Mouse (Mus musculus) heart, embryonic 15.5 days (tissue): ENCODE data around the gene Gm47985. TPM values are rescaled to one million over a fixed set of nuclear protein-coding genes. Genes with fewer than 3 reads are reported as not detected.

ENCODE experiments used
- ATAC-seq: fragments of 200-750 bp; cut with Nextera tagmentation; replicated peaks from 2 replicates; pipeline ENCODE4 v1.8.0; 2017; ENCODE audit warnings: low read depth, moderate TSS enrichment; ENCODE audit not compliant: insufficient number of reproducible peaks, insufficient read depth, low FRiP score
- H3K27ac ChIP-seq: fragments of 300-500 bp; sonication (generic); 2 replicates; pipeline ENCODE4 v1.5.1; 2015; ENCODE audit warnings: mild to moderate bottlenecking, inconsistent platforms
- H3K27me3 ChIP-seq: fragments of 300-500 bp; sonication (generic); 2 replicates; pipeline ENCODE4 v1.6.1; 2015; ENCODE audit warnings: inconsistent platforms
- H3K36me3 ChIP-seq: fragments of 300-500 bp; sonication (generic); 2 replicates; pipeline ENCODE4 v1.6.1; 2015; ENCODE audit warnings: mild to moderate bottlenecking, inconsistent platforms
- H3K4me1 ChIP-seq: fragments of 300-500 bp; sonication (generic); replicated peaks from 2 replicates; pipeline ENCODE4 v1.6.1; 2015; ENCODE audit warnings: inconsistent platforms
- H3K4me2 ChIP-seq: fragments of 300-500 bp; sonication (generic); 2 replicates; pipeline ENCODE4 v1.6.1; 2015; ENCODE audit warnings: inconsistent platforms, mild to moderate bottlenecking, moderate library complexity
- H3K4me3 ChIP-seq: fragments of 300-500 bp; sonication (generic); 2 replicates; pipeline ENCODE4 v1.5.1; 2015; ENCODE audit warnings: mild to moderate bottlenecking, inconsistent platforms
- H3K9ac ChIP-seq: fragments of 300-500 bp; sonication (generic); 2 replicates; pipeline ENCODE4 v1.6.1; 2015; ENCODE audit warnings: mild to moderate bottlenecking, inconsistent platforms
- H3K9me3 ChIP-seq: fragments of 300-500 bp; sonication (generic); replicated peaks from 2 replicates; pipeline ENCODE4 v1.6.1; 2016; ENCODE audit warnings: inconsistent platforms
- WGBS: fragments of 180-500 bp; shearing (Covaris S2); methylation state at CpG from one replicate; pipeline ENCODE4 v1.1.7; 2015; ENCODE audit warnings: mixed read lengths; 5-methylcytosine and 5-hydroxymethylcytosine counted together
- polyA plus RNA-seq: library from polyadenylated mRNA; unstranded; fragments of >200 nt; fragmentation: Nextera tagmentation; extraction: Ambion mirVana; gene quantifications from 2 replicates; pipeline ENCODE4 v1.2.1, GENCODE M21; 2015

Gm47985 gene
- polyA plus RNA-seq, 1 experiment from 2014 or later: 0.09 TPM

DNA sequence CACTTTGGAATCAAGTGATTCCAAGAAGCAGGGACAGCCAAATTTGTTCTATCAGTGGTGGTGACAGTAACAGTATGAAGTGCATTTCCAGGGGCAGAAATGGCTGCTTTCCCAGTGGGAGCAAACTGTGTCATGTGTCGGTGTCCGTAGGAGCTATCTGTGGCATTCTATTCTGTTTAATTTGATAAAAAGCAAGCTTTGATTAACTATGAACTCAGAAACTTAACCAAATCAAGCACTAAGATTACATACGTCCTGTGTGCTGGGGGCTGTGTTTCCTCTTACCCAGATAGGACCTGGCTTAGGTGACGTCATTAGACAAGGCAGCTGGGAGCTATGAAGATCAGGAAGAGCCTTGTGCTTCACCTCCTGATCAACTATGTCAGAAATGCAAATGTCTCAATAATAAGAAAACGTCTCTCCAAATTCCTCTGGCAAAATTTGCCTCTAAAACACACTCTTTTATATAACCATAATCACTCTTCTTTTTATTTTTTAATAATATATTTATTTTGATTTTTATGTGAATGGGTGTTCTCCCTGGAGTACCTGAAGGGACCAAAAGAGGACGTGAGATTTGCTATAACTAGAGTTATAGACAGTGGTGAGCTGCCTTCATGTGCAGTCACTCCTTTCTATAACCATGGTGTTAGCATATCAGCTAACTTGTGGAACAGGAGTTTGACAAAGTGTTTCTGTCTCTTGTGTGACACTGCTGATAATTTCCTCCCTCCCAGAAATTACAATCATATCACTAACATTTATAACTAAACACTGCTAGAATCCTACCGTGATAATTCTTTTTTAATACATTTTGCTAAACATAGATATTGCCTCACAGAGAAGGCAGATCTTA is 25.3 kb upstream of the Gm47985 start:
- Histone ChIP-seq H3K4me3 (no peak overlapping the region), H3K4me1 (peaks cover 16% of the 10 kb centered on the region), H3K27me3 (no peaks in the 10 kb centered on the region), H3K27ac (peak overlapping the region; percentile 48; the same call in 1 of the 2 replicates), H3K9ac (no peak overlapping the region), H3K9me3 (no peaks in the 10 kb centered on the region), H3K36me3 (no peaks in the 10 kb centered on the region), H3K4me2 (no peak overlapping the region)
- 30% methylated on average over 7 of the region's 7 CpGs for WGBS
- ATAC-seq: 0 out of 2 replicates have a peak, but pooled peaks have one; percentile 39

DNA sequence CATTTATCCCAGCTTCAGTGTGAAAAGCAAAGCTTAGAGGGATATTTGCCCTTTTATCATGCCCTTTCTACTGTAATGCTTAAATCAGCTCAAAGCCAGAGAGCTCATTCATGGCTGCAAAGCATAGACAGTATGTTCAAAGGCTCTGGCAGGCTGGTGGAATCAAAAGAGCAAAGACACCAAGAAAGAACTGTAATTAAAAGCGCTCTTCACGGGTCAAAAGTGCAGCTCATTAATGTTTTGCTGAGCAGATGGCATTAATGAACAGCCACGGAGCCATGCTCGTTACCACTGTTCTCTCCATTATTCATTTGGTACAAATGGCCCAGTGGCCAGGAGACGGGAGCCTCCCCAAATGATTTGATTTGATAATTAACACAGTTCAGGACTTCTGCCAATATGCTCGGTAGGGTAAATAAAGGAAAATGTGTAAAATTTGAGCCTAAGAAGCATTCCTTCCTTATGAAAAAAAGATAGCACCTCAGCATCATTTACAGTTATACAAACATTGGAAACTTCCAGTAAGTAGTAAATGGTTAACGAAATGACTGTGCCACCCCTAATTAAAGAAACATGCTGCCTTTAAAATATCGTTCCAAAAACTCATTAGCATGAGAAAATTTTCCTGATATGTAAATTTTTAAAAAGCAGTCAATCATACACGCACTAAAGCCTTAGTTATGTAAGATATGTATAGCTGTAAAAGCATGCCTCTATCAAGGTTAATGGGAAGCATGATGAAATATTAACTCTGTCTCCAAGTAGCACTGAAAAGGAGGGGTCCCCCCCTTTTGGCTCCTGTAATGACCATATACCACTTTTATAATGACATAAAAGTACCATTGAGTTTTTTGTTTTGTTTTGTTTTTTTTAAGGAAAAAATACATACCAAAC is 24.1 kb upstream of the Gm47985 start:
- WGBS: 85% methylated on average over 9 of the region's 9 CpGs

DNA sequence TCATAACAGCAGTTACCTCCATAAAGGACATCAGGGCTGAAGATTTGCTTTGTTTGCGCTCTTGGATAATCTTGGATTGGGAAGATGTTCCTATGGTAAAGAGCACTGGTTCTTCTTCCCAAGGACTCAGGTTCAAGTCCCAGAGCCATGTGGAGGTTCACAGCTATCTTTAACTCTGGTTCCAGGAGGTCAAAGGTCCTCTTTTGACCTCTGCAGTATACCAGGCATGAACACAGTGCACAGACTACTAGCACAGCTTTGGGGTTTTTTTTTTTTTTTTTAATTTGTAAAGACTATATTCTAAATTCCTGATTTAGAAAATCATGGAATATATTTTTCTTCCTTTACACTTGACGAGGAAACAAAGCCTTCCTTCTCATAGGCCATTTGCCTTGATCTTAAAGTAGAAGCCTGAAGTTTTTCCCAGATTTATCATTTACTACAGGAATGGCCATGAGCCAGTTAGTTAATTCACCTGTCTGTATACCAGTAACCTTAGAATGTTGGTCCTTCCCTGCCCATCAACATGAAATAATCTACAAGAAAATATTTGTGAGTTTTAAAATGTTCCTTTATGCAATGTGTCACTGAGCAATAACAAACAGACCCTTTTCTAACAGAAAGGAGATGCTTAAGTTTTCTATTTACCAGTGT is 23.4 kb upstream of the Gm47985 start:
- H3K27ac ChIP-seq: no peak overlapping the region
- no peaks in the 10 kb centered on the region for H3K36me3 ChIP-seq
- H3K9ac ChIP-seq: no peak overlapping the region
- no peak overlapping the region for H3K4me3 ChIP-seq
- ATAC-seq: no peak
- H3K4me1 ChIP-seq: peaks cover 11% of the 10 kb centered on the region
- WGBS: 89% methylated on average over 2 of the region's 2 CpGs
- H3K27me3 ChIP-seq: no peaks in the 10 kb centered on the region
- H3K4me2 ChIP-seq: no peak overlapping the region
- H3K9me3 ChIP-seq: no peaks in the 10 kb centered on the region

More for the DNA sequence above, 24.1 kb upstream of the Gm47985 start:
- Histone ChIP-seq H3K9ac (no peak overlapping the region), H3K27me3 (no peaks in the 10 kb centered on the region), H3K9me3 (no peaks in the 10 kb centered on the region), H3K4me1 (peaks cover 11% of the 10 kb centered on the region), H3K36me3 (no peaks in the 10 kb centered on the region), H3K4me2 (no peak overlapping the region), H3K27ac (no peak overlapping the region), H3K4me3 (no peak overlapping the region)
- no peak for ATAC-seq

DNA sequence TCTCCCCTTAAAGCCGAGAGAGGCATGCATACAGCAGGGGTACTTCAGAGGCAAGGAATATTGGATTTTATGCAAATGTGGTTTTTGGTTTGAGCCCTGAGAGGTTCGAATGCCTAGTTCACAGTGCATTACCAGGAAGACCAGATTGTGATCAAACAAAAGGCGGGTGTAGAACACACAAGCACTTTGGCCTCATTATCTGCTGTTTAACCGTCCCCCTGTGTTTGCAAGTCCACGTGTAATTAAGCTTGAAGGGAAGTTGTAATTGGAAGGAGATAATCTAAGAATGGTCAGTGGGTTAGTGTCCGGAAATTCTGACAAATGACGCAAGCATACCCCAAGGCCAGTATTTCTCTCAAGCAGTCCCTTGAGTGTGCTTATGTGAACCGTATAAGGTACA is 16.3 kb upstream of the Gm47985 start:
- ATAC-seq: no peak
- 46% methylated on average over 8 of the region's 8 CpGs for WGBS
- Histone ChIP-seq H3K9ac (no peak overlapping the region), H3K9me3 (no peaks in the 10 kb centered on the region), H3K27ac (no peak overlapping the region), H3K36me3 (no peaks in the 10 kb centered on the region), H3K4me2 (no peak overlapping the region), H3K27me3 (no peaks in the 10 kb centered on the region), H3K4me3 (no peak overlapping the region), H3K4me1 (peaks cover 3% of the 10 kb centered on the region; the same call in 1 of the 2 replicates)

DNA sequence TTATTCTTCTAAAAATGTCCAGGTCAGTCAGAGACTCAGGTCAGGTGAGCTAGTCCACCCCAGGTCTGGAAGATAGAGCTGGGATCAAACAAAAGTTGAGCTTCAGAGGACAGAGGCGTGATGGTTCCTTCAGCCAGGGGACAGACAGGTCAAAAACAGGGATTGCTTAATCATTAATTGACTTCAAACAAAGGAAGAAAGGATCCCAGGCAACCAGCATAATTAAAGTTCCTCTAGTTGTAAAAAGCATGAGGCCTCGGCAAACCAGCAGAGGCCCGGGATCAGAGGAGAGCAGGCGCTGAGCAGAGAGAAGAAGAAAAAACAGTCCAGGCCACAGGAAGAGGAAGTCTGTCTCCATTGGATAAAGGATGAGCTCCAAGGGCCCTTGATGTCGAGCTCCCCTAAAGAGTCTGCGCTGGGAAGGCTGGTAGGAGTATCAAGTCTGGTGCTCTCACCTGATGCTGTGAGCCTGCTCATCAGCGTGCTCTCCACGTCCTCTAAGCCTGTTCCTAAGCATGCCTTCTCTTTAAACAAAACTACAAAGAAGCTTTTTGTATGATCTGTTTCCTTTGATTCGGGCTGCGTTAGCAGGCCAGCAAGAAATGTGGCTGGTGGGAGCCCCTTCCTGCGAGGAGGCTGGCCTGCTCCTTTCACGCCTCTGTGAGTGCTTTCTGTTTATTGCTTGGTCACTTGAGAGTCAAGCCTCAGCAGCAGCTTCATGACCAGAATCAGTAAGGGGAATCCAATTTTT is 14.9 kb upstream of the Gm47985 start:
- H3K9ac ChIP-seq: no peak overlapping the region
- 58% methylated on average over 12 of the region's 12 CpGs for WGBS
- H3K9me3 ChIP-seq: no peaks in the 10 kb centered on the region
- H3K4me3 ChIP-seq: no peak overlapping the region
- no peaks in the 10 kb centered on the region for H3K27me3 ChIP-seq
- ATAC-seq: no peak
- H3K27ac ChIP-seq: no peak overlapping the region
- H3K4me2 ChIP-seq: no peak overlapping the region
- no peaks in the 10 kb centered on the region for H3K36me3 ChIP-seq
- H3K4me1 ChIP-seq: peaks cover 3% of the 10 kb centered on the region; the same call in 1 of the 2 replicates

DNA sequence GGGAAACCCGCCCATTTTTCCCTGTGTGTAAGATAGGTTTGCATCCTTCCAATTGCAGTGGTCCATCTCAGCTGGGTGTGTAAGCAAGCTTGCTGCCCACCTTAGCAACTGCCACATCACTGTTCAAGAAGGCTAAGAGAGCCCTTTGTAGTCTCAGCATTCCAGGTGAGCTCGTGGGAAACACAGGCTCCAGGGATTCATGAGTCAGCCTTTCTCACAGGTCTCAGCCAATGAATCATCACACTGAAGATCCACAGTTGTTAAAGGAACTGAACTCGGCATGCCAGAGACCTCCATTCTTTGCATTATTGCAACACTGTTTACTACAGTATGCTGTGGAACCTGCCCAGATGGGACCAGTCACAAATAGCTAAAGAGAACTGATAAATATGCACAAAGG is 13.7 kb upstream of the Gm47985 start:
- Histone ChIP-seq H3K9ac (no peak overlapping the region), H3K4me2 (no peak overlapping the region), H3K9me3 (no peaks in the 10 kb centered on the region), H3K27ac (no peak overlapping the region), H3K36me3 (no peaks in the 10 kb centered on the region), H3K4me1 (peaks cover 3% of the 10 kb centered on the region; the same call in 1 of the 2 replicates), H3K4me3 (no peak overlapping the region), H3K27me3 (no peaks in the 10 kb centered on the region)
- 67% methylated on average over 3 of the region's 3 CpGs for WGBS
- ATAC-seq: no peak

DNA sequence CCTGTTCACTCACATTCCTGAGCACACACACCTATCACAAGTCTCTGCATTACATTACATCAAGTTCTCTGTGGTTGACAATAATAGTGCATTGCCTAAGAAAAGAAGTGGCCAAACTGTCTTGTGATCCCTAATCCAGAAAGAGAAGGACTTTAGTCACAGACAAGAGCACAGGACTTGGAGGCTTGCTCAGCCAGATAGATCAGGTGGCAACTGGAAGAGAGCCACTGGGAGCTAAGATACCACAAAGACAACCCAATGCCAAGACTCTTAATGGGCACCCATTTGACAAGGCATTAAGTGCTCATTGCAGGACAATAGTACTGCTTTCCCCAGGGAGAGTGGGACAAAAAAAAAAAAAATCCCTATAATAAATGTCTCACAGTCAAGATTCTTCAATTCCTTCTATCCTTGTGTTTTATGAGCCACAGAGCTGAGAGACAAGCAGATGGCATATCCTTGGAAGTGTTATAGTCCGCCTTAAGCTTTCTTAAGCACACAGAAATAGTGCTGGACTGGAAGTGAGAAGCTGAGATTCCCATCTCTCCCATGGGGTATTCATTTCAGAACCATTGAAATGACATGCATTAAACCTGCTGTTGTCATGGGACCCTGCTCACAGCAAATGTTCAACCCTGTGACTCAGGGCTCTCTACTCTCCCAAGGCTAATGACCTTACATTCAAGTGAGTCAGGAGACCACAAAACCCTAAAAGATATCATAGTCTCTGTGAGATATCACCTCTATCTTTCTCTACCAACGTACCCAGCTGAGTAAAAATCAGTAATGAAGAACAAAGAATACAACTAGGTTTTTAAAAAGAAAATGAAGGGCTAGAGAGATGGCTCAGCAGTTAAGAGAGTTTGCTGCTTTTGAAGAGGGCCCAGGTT is 10.5 kb upstream of the Gm47985 start:
- Histone ChIP-seq H3K4me3 (no peak overlapping the region), H3K9me3 (no peaks in the 10 kb centered on the region), H3K4me2 (no peak overlapping the region), H3K4me1 (no peaks in the 10 kb centered on the region), H3K36me3 (no peaks in the 10 kb centered on the region), H3K9ac (no peak overlapping the region), H3K27ac (no peak overlapping the region), H3K27me3 (no peaks in the 10 kb centered on the region)
- no peak for ATAC-seq
- 69% methylated on average over 2 of the region's 2 CpGs for WGBS

DNA sequence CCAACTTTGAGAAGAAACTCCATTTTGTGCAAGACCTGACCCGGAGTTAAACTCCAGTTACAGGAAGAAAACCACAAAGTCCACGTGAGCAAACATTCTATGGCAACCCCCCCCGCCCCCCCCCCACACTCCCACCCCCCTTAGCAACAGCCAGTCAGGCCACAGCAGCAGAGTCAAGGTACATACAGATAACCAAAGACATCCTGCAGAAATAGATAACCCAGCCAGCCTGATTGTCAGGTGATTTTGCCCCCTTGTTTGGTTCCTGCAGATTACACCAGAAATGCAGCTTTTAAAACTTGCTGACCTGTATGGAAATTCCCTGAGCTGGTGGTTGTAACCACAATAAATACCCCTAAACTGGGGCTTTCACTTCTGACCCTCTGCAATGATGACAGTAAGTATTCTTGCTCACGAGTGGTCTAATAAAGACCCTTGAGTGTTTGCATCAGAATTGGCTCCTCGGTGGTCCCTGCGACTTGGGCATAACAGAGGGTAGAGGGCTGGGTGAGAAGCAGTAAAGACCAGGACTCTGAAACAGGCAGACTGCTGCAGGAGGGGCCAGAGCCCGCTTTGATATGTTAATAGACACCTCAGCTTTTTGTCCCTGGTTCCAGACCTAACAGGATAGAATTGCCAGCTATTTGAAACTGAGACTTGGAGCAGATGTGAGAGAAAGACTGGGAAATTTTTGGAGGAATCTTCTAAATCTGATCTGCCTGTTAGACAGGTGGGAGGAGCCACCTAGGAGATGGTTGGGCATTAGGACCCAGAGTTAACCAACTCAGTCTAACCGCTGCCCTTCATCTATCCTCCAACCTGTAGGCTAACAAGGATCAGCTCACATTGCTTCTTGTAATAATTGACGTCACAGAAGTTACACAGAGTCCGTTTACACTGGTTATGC is 5.1 kb upstream of the Gm47985 start:
- H3K9ac ChIP-seq: no peak overlapping the region
- whole genome bisulfite sequencing: 19% methylated on average over 10 of the region's 10 CpGs
- H3K4me2 ChIP-seq: peak overlapping the region; percentile 47
- ATAC-seq: peak; percentile 53; the same call in 1 of the 2 replicates
- no peaks in the 10 kb centered on the region for H3K9me3 ChIP-seq
- H3K36me3 ChIP-seq: no peaks in the 10 kb centered on the region
- H3K27ac ChIP-seq: peak overlapping the region; percentile 3; the same call in 1 of the 2 replicates
- peak overlapping the region; percentile 16 for H3K4me3 ChIP-seq
- no peaks in the 10 kb centered on the region for H3K27me3 ChIP-seq
- H3K4me1 ChIP-seq: peaks cover 2% of the 10 kb centered on the region; the same call in 1 of the 2 replicates

DNA sequence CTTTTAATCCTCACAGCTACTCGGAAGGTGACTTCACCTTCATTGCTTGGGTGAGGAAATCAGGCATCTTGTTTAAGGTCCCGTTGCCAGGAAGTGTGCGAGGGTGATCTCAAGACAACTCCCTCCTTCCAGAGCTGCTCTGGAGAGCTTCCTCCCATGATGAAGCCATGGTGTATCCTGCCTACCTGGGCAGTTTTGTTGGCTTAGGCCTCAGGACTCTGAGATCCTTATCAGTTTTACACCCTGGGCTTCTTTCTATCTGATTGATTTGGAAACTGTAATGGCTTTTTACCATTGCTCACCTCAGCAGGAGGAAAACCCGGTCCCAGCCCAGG is 4.4 kb upstream of the Gm47985 start:
- H3K4me2 ChIP-seq: peak overlapping the region; percentile 47
- H3K27me3 ChIP-seq: no peaks in the 10 kb centered on the region
- H3K9me3 ChIP-seq: no peaks in the 10 kb centered on the region
- peak; percentile 39 for ATAC-seq
- 26% methylated on average over 4 of the region's 4 CpGs for WGBS
- peak overlapping the region; percentile 16 for H3K4me3 ChIP-seq
- H3K4me1 ChIP-seq: peaks cover 2% of the 10 kb centered on the region; the same call in 1 of the 2 replicates
- H3K9ac ChIP-seq: no peak overlapping the region
- no peaks in the 10 kb centered on the region for H3K36me3 ChIP-seq
- no peak overlapping the region for H3K27ac ChIP-seq
